In genomic region chr6:146476865-146477264, GRCm38 (mm10) we compare ENCODE assay signal across 18 mouse cellular contexts. TPM values are rescaled to one million over a fixed set of nuclear protein-coding genes. Genes with fewer than 3 reads are reported as not detected.
DNase-seq lines count a peak whose midpoint lies in the region; ATAC-seq lines count a peak whose summit lies in the region.
"Had no signal": no experiment of that assay in that cellular context is flagged by ENCODE, and none has a peak within 500 bp of the region (broad histone marks: within the 10 kb centered on the region; RNA-seq: fewer than 3 reads in every experiment).

No protein-coding gene starts in this region.

- no peak overlapping the region for H3K9ac ChIP-seq in heart, embryonic 14.5 days (ENCODE audit: low read length)
- H3K9ac ChIP-seq in heart, embryonic 11.5 days (ENCODE audit: low read depth, low read length), result no peak overlapping the region
- H3K9ac ChIP-seq in heart, embryonic 16.5 days (ENCODE audit: low read length), result no peak overlapping the region
- H3K9ac ChIP-seq: embryonic facial prominence, embryonic 12.5 days; forebrain, embryonic 13.5 days; forebrain, embryonic 15.5 days had no signal

- peak overlapping the region in 1 of 2 experiments; percentile 61; a peak in 2 of 4 replicates for H3K27ac ChIP-seq in heart, embryonic 14.5 days (replicated peaks in 1 of 2; ENCODE audit: control insufficient read depth in 1 of 2, insufficient read depth in 1 of 2, low read depth in 2 of 2, low read length in 2 of 2)
- no peak overlapping the region for H3K27ac ChIP-seq in heart, embryonic 11.5 days (ENCODE audit: low read depth, low read length)
- peak overlapping the region; percentile 12 for H3K27ac ChIP-seq in heart, embryonic 16.5 days (ENCODE audit: low read length)
- 0 out of 2 replicates have a peak overlapping the region, but pooled peaks have one; percentile 43 for H3K27ac ChIP-seq in brown adipose tissue, adult 24 weeks (replicated peaks; ENCODE audit: low read depth, low read length)
- H3K27ac ChIP-seq: embryonic facial prominence, embryonic 10.5 days; embryonic facial prominence, embryonic 12.5 days; forebrain, embryonic 13.5 days; forebrain, embryonic 15.5 days had no signal

- 0 out of 2 replicates have a peak, but pooled peaks cover 10% of the 10 kb centered on the region for H3K36me3 ChIP-seq in heart, embryonic 14.5 days (ENCODE audit: control insufficient read depth, insufficient read depth, low read length)
- H3K36me3 ChIP-seq in heart, embryonic 11.5 days (ENCODE audit: control insufficient read depth, insufficient read depth, low read length), result no peaks in the 10 kb centered on the region
- no peaks in the 10 kb centered on the region for H3K36me3 ChIP-seq in heart, embryonic 16.5 days (ENCODE audit: control insufficient read depth, insufficient read depth)
- H3K36me3 ChIP-seq: embryonic facial prominence, embryonic 10.5 days; embryonic facial prominence, embryonic 12.5 days; forebrain, embryonic 15.5 days had no signal

- no peak overlapping the region for H3K4me3 ChIP-seq in heart, embryonic 14.5 days (ENCODE audit: control insufficient read depth in 1 of 2, insufficient read depth in 1 of 2, low read depth in 1 of 2, low read length in 2 of 2)
- no peak overlapping the region for H3K4me3 ChIP-seq in heart, embryonic 11.5 days (ENCODE audit: low read depth, low read length)
- no peak overlapping the region; the same call in 1 of the 2 replicates for H3K4me3 ChIP-seq in heart, embryonic 16.5 days (ENCODE audit: low read length)
- H3K4me3 ChIP-seq in brown adipose tissue, adult 24 weeks (ENCODE audit: insufficient read depth, low read depth, low read length), result no peak overlapping the region
- H3K4me3 ChIP-seq: embryonic facial prominence, embryonic 10.5 days; embryonic facial prominence, embryonic 12.5 days; forebrain, embryonic 13.5 days; forebrain, embryonic 15.5 days had no signal

- H3K4me1 ChIP-seq in heart, embryonic 14.5 days (ENCODE audit: control insufficient read depth in 2 of 2, insufficient read depth in 2 of 2, low read length in 2 of 2), result peaks cover 7 to 28% of the 10 kb centered on the region in 2 experiments
- H3K4me1 ChIP-seq in heart, embryonic 11.5 days (ENCODE audit: control insufficient read depth, insufficient read depth, low read length), result peaks cover 6% of the 10 kb centered on the region
- peaks cover 28% of the 10 kb centered on the region for H3K4me1 ChIP-seq in heart, embryonic 16.5 days (ENCODE audit: control insufficient read depth, insufficient read depth, low read length)
- peaks cover 31% of the 10 kb centered on the region for H3K4me1 ChIP-seq in brown adipose tissue, adult 24 weeks (ENCODE audit: control insufficient read depth, insufficient read depth, insufficient read length, low read length)
- H3K4me1 ChIP-seq: forebrain, embryonic 13.5 days; forebrain, embryonic 15.5 days had no signal

- H3K4me2 ChIP-seq in heart, embryonic 14.5 days (ENCODE audit: low read length), result 0 out of 2 replicates have a peak overlapping the region, but pooled peaks have one; percentile 18
- no peak overlapping the region for H3K4me2 ChIP-seq in heart, embryonic 11.5 days
- no peak overlapping the region for H3K4me2 ChIP-seq in heart, embryonic 16.5 days (ENCODE audit: low read depth, low read length)
- H3K4me2 ChIP-seq: embryonic facial prominence, embryonic 12.5 days; forebrain, embryonic 13.5 days; forebrain, embryonic 15.5 days had no signal

- no peak for DNase-seq in heart, adult 9 months (ENCODE audit: low spot score in 2 of 2)
- no peak for DNase-seq in lung, postnatal 25 days (ENCODE audit: low spot score)
- DNase-seq: adrenal gland, adult 2 months; adrenal gland, postnatal 10 days; adrenal gland, postnatal 25 days; cerebellum, adult 11-12 months; cerebellum, adult 2 months; cerebellum, adult 9-10 months; cerebellum, postnatal 10 days; cerebellum, postnatal 25 days had no signal

- H3K9me3 ChIP-seq in heart, embryonic 14.5 days (ENCODE audit: control insufficient read depth, low read length), result no peaks in the 10 kb centered on the region
- H3K9me3 ChIP-seq in heart, embryonic 11.5 days (replicated peaks; ENCODE audit: control insufficient read depth, low read length), result no peaks in the 10 kb centered on the region
- H3K9me3 ChIP-seq in heart, embryonic 16.5 days (replicated peaks; ENCODE audit: control insufficient read depth, low read length), result no peaks in the 10 kb centered on the region
- H3K9me3 ChIP-seq: embryonic facial prominence, embryonic 10.5 days; embryonic facial prominence, embryonic 12.5 days; forebrain, embryonic 13.5 days; forebrain, embryonic 15.5 days had no signal

- ATAC-seq in heart, embryonic 14.5 days (ENCODE audit: insufficient number of reproducible peaks, insufficient read depth, low FRiP score, low read depth), result 0 out of 2 replicates have a peak, but pooled peaks have one; percentile 43
- ATAC-seq in heart, embryonic 11.5 days (replicated peaks; ENCODE audit: insufficient number of reproducible peaks, low FRiP score, low TSS enrichment), result no peak
- ATAC-seq in heart, embryonic 16.5 days (replicated peaks; ENCODE audit: extremely low read depth, insufficient read depth, low FRiP score), result peak; percentile 73
- ATAC-seq: forebrain, embryonic 13.5 days; forebrain, embryonic 15.5 days had no signal

- WGBS in heart, embryonic 14.5 days, result 51% methylated on average over 1 of the region's 1 CpGs
- 68% methylated on average over 1 of the region's 1 CpGs for WGBS in heart, embryonic 11.5 days (ENCODE audit: insufficient replicate concordance)
- WGBS in heart, embryonic 16.5 days, result 49% methylated on average over 1 of the region's 1 CpGs

- no peaks in the 10 kb centered on the region for H3K27me3 ChIP-seq in heart, embryonic 14.5 days (ENCODE audit: control insufficient read depth, insufficient read depth, low read length)
- no peaks in the 10 kb centered on the region for H3K27me3 ChIP-seq in heart, embryonic 11.5 days (ENCODE audit: control insufficient read depth, insufficient read depth, low read length)
- H3K27me3 ChIP-seq in heart, embryonic 16.5 days (ENCODE audit: control insufficient read depth, insufficient read depth, low read length), result no peaks in the 10 kb centered on the region
- H3K27me3 ChIP-seq: embryonic facial prominence, embryonic 12.5 days; forebrain, embryonic 13.5 days; forebrain, embryonic 15.5 days had no signal

RNA-seq across cellular contexts. Expression of gene Itpr2, which starts 25.2 kb away (rescaled TPM):
- polyA plus RNA-seq in heart, embryonic 14.5 days (2014; fragmentation: Nextera tagmentation; extraction: Ambion mirVana), result 43.4 and 46.1 TPM in 2 replicates
- polyA plus RNA-seq in heart, embryonic 11.5 days (2014; fragmentation: Nextera tagmentation; extraction: Ambion mirVana), result 31.3 and 33.6 TPM in 2 replicates
- 39.4 and 49.4 TPM in 2 replicates for polyA plus RNA-seq in heart, embryonic 16.5 days (2015; fragmentation: Nextera tagmentation; extraction: Ambion mirVana)
- polyA plus RNA-seq in brown adipose tissue, adult 24 weeks (2012; ENCODE audit: insufficient read depth, insufficient read length, missing spikeins), result 33.6 and 35.0 TPM in 2 replicates
